Mouse (Mus musculus): ENCODE measurements around the gene Ttc17.
"Not testable (repeated sequence)": the region's sequence is repeated elsewhere in the genome, so short reads cannot be mapped to it uniquely, and the experiment has no call there.

Gene Ttc17

GRCm38 (mm10) chr2:94406083-94406957 lies at the start of gene Ttc17:
TSS of gene Ttc17 (minus strand) at chr2:94406689.
- DNase-seq (ENCODE audit: inconsistent ontology term): peak; percentile 93

DNA sequence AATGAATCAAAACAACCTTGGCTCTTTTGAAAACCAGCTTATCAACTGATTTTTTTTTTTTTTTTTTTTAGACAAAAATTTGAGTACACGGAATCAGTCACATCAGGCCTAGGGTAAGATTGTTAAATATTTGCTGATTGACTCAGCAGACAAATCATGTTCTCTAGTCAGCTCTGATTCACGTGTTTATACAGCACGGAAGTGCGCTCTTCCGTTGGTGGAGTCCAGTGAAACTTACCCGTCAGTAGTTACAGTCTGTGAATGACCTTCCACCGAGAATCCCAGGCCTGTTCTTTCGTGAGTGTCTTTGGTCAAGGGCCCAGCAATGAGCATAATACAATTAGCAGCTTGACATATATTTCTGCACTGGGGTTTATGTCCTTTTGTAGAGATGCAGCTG lies 43.2 kb upstream of the Ttc17 start:
- no peak for DNase-seq (ENCODE audit: inconsistent ontology term)

- DNase-seq (ENCODE audit: inconsistent ontology term): peak; percentile 45
These were observed 30.5 kb upstream of the Ttc17 start for GRCm38 (mm10) chr2:94436952-94437351.

DNA sequence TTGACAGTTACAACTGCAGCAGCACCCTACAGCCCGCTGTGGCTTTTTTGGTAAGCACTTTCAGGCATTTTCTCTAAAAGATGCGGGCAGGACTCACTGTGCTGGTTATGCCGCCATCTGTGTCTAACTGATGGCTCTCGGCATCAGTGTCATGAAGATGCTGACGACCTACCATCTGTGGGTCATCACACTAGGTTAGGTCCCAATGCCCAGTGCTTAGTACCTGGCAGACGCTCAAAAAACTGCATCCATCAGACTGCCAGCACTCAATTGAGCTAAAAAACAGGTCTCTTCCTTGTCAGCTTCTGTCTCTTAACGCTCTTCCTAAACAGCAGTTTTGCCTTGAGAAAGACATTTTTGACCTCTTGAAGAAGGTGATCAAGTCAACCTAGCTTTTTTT lies 29.0 kb upstream of the Ttc17 start:
- DNase-seq (ENCODE audit: inconsistent ontology term): no peak

GRCm38 (mm10) chr2:94434833-94435232 lies 28.3 kb upstream of the Ttc17 start:
- DNase-seq (ENCODE audit: inconsistent ontology term): no peak

GRCm38 (mm10) chr2:94432214-94432613 lies 25.7 kb upstream of the Ttc17 start:
- DNase-seq (ENCODE audit: inconsistent ontology term): no peak

GRCm38 (mm10) chr2:94428456-94428855 lies 22.0 kb upstream of the Ttc17 start:
- DNase-seq (ENCODE audit: inconsistent ontology term): no peak

DNA sequence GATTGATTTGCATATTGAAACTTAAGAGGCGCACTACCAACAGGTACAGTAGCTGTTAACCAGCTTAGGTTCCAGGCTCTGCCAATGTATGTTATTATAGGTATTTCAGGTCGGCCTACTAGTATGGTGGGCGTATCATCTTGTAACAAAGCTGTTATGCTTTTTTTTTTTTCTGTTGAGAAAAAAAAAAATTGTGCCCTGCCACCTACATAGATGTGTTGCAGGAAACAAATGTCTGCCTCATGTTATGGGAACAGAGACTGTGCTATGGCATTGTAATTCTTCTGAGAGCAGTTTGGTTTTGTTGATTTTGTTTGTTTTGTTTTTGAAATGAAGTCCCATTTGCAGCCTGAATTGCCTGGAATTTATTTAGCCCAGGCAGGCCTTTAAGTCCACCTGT lies 952 bp upstream of the Ttc17 start:
- DNase-seq (ENCODE audit: inconsistent ontology term): no peak

- DNase-seq (ENCODE audit: inconsistent ontology term): peak; percentile 56
These were observed 532 bp upstream of the Ttc17 start for GRCm38 (mm10) chr2:94407021-94407420.

GRCm38 (mm10) chr2:94405397-94406082 lies 949 bp downstream of the Ttc17 start:
- DNase-seq (ENCODE audit: inconsistent ontology term): no peak

DNA sequence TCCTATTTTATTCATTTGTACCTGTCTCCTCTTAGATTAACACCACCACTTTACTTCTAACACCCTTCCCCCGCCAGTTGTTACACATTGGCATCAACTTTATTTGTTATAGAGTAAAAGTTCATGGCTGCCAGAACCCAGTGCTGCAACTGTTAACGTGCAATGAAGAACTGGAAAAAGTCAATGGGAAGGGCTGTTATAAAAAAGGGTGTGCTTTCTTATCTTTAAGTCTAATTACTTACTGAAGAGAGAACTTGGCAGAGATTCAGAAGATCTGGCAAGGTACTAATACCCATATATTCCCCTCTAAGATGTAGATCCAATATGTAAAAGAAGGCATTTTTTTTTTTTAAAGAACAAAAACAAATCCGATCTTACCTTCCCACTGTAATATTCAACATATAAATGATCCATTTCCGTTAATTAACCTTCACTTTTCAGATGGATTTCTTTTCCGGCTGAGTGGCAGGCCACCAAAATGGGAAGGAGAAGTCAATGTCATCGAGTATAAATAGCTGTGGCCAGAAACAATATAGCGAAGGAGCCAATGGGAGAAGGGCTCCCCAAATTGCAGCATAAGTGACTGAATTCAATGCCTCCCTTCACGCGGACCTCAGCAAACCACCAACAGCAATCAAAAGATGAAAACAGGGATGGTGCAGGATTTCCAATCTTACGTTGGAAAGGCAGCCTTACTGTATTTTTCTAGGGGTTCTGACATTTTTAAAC lies 1.8 kb downstream of the Ttc17 start:
- no peak for DNase-seq (ENCODE audit: inconsistent ontology term)

- DNase-seq (ENCODE audit: inconsistent ontology term): no peak
These were observed 3.9 kb downstream of the Ttc17 start for GRCm38 (mm10) chr2:94402561-94402960.

- DNase-seq (ENCODE audit: inconsistent ontology term): no peak
These were observed 4.4 kb downstream of the Ttc17 start for GRCm38 (mm10) chr2:94402096-94402495.

- DNase-seq (ENCODE audit: inconsistent ontology term): no peak
These were observed 5.5 kb downstream of the Ttc17 start for GRCm38 (mm10) chr2:94401006-94401405.

DNA sequence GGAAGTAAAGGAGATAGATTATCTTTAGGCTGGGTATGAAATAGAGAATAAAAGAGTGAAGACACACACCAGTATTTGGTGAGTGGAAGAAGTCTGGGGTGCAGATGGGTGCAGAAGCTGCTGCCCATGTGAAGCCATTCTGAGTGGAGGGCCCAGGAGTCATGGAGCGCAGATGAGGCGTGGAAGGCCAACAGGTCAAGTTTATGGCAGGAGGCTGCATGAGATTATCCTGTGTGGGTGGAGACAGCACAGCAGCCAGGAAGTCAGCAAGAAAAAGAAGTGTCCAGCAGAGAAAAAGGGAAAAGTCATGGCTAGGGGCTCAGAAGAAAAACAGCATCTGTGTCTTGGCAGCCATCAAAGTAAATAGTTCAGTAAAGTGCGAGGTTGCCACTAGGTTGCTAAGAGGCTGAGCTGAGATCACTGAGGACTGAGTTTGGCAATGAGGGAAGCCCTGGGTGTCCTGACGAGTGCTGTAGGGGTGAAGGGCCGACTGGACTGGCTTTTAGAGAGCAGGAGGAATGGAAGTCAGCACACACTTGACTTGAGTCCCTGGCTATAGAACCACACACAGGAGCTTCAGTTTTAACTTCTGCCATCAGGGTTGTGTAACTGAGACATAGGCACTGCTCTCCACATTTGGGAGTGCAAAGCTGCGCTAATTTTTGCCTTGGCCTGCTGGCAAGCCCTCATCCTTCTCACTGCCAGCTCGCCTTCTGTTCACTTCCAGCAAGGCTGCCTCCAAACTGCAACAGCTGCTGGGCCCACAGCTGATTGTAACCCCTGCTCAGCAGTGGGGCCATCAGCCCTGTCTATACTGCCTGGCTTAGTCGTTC lies 8.1 kb downstream of the Ttc17 start:
- peak; percentile 9 for DNase-seq (ENCODE audit: inconsistent ontology term)

DNA sequence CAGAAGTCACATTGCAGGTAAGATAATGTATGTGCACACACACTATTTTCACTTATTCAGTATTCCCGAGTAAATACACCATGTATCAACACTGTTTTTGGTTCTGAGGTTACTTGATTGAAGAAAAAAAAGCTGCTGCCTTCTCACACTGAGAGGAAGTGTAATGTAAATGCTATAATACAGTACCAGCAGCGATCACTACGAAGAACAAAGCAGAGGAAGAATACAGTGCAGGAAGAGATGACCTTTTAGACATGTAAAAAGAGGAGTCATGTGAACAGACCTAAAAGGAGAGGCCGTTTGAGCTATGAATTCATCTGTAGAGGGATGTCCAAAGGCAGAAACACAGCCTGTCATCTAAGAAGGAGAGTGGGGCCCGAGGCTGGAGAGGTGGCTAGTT lies 9.0 kb downstream of the Ttc17 start:
- no peak for DNase-seq (ENCODE audit: inconsistent ontology term)

GRCm38 (mm10) chr2:94396325-94396724 lies 10.2 kb downstream of the Ttc17 start:
- DNase-seq (ENCODE audit: inconsistent ontology term): no peak

DNA sequence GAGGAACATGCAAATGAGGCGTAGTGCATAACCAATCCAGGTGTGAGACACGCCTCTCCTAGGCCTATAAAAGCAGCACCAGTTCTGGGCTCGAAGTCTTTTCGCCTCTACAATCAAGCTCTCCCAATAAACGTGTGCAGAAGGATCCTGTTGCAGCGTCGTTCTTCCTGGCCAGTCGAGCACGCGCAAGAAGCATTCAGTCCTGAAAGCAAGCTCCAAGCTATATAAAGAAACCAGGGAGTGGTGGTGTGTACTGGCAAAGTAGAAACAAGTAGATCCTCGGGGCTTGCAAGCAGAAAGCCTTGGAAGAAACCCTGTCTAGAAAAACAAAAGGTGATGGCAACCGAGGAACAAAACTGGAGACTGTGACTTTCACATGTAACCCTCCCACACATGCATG lies 15.4 kb downstream of the Ttc17 start:
- not testable (repeated sequence) for DNase-seq (ENCODE audit: inconsistent ontology term)

DNA sequence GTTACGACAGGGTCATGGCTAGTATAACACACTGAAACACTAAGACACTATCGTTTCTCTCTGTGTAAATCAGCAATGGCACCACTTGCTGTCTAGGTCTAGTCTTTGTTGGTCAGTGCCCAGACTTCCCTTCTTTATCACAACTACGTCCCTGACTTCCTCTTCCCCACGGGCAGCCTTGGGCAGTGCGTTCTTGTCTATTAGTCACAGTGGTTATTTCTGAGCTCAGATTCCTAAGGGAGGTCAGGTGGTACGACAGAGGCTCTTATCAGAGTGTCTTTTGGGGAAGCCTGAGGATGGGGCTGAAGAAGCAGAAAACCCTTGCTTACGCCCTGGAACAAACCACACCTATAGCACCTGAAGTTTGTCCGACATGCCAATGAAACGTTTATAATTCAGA lies 17.5 kb downstream of the Ttc17 start:
- no peak for DNase-seq (ENCODE audit: inconsistent ontology term)

DNA sequence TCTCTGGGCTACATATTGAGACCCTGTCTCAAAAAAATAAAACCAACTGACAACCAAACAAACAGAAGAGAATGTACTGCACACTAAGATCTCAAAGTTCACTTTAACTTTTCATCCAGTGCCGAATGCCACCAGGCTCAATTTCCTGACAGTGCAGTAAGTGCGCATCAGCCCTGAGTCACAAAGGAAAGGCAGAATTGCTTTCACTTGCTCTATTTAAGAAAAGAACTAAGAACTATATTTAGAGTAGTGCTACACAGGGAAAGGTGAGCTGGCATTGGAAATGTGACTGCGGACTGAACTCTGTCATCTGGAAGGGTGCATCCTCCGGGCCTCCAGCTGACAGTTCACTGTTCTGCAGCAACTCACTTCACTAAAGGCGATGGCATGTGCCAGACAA lies 18.6 kb downstream of the Ttc17 start:
- DNase-seq (ENCODE audit: inconsistent ontology term): no peak

GRCm38 (mm10) chr2:94384483-94384882 lies 22.0 kb downstream of the Ttc17 start:
- not testable (repeated sequence) for DNase-seq (ENCODE audit: inconsistent ontology term)
